Mouse (Mus musculus): ENCODE results near the gene Rere.

The Rere gene

GRCm38 (mm10) chr4:150344526-150344925 lies 63.1 kb downstream of the Rere start:
- POLR2A ChIA-PET = interaction anchor here in 1 of 4 experiments (0.6 to 1.6 kb wide), 7 partner anchors 9 to 188 kb away, joined by 3 to 4 read pairs (median 3); no protein-coding TSS in a partner anchor
- CTCF ChIA-PET = interaction anchor here in 2 of 4 experiments (0.6 to 1.5 kb wide), 5 partner anchors 63 to 1467 kb away, joined by 3 read pairs; partner anchors contain the start of gene Rere (in 1 of the 2)

- CTCF ChIA-PET = interaction anchor here (0.6 to 1.7 kb wide), 31 partner anchors 9 to 798 kb away, joined by 3 to 12 read pairs (median 3); no protein-coding TSS in a partner anchor
- POLR2A ChIA-PET = interaction anchor here (0.5 to 2.6 kb wide), 12 partner anchors 8 to 277 kb away, joined by 3 to 11 read pairs (median 5); no protein-coding TSS in a partner anchor
Measured at GRCm38 (mm10) chr4:150346651-150347386, 65.4 kb downstream of the Rere start.

GRCm38 (mm10) chr4:150347387-150347672 lies 65.9 kb downstream of the Rere start:
- ChIA-PET CTCF (interaction anchor here (0.6 to 1.7 kb wide), 22 partner anchors 14 to 798 kb away, joined by 3 to 12 read pairs (median 3); no protein-coding TSS in a partner anchor), POLR2A (interaction anchor here in 3 of 4 experiments (0.5 to 2.6 kb wide), 9 partner anchors 9 to 276 kb away, joined by 3 to 11 read pairs (median 5); no protein-coding TSS in a partner anchor)

- POLR2A ChIA-PET = interaction anchor here in 2 of 4 experiments (0.6 to 1.2 kb wide), 5 partner anchors 13 to 598 kb away, joined by 3 to 4 read pairs (median 3); no protein-coding TSS in a partner anchor
- CTCF ChIA-PET = interaction anchor here in 3 of 4 experiments (1.0 to 1.3 kb wide), 5 partner anchors 10 to 552 kb away, joined by 3 to 7 read pairs (median 3); no protein-coding TSS in a partner anchor
Measured at GRCm38 (mm10) chr4:150349680-150350101, 68.2 kb downstream of the Rere start.

DNA sequence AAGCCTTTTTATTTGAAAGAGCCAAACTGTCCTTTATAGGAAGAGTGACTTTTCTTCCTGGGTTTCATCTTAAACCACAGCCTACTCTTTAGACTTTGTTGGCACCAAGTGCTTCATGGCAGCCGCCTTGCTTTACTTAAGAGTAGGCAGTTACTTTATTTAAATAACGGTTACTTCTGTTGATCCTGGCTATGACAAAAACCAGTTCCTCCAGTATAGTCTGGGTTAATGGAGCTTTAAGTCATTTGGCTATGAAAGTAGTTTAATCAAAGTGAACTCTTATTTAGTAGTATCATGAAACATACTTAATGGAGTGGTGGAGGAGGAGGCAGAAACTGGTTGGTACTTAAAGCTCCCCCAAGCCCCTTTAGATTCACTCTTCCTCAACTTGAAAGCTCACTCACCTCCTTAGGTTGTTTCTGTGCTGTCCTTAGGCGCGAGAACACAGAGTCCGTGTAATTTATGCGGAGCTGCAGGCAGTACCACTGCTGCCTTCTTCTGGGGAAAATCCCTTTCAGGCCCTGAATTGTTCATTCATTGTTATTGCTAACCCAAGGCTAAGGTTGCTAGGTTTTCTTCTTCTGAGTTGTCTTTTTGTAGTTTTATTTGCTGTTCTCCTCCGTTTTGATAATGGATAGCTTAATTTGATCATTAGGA lies 70.1 kb downstream of the Rere start:
- ChIA-PET CTCF (interaction anchor here in 2 of 4 experiments (1.0 to 2.1 kb wide), 3 partner anchors 12 to 114 kb away, joined by 5 to 9 read pairs (median 7); no protein-coding TSS in a partner anchor), POLR2A (interaction anchor here in 2 of 4 experiments (0.5 to 1.9 kb wide), 9 partner anchors 10 to 192 kb away, joined by 3 to 8 read pairs (median 3); no protein-coding TSS in a partner anchor)

DNA sequence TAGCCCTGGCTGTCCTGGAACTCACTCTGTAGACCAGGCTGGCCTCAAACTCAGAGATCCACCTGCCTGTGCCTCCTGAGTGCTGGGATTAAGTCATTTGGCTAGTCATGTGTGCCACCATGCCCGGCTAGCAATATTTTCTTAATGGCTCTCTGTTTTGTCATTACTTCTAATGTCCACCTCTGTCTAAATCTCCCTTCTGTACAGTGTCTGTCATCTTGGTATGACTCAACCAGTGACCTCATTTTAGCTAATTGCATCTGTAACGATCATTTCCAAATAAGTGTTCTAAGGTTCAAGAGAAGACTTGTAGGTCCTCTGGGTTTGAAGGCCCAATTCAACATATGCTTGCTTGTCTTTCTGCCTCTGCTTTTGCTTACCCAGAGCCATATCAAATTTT lies 71.3 kb downstream of the Rere start:
- POLR2A ChIA-PET = interaction anchor here in 2 of 4 experiments (1.1 to 1.8 kb wide), 4 partner anchors 13 to 130 kb away, joined by 3 to 8 read pairs (median 4); no protein-coding TSS in a partner anchor
- CTCF ChIA-PET = interaction anchor here in 3 of 4 experiments (0.5 to 2.0 kb wide), 4 partner anchors 13 to 141 kb away, joined by 3 to 7 read pairs (median 3); no protein-coding TSS in a partner anchor

DNA sequence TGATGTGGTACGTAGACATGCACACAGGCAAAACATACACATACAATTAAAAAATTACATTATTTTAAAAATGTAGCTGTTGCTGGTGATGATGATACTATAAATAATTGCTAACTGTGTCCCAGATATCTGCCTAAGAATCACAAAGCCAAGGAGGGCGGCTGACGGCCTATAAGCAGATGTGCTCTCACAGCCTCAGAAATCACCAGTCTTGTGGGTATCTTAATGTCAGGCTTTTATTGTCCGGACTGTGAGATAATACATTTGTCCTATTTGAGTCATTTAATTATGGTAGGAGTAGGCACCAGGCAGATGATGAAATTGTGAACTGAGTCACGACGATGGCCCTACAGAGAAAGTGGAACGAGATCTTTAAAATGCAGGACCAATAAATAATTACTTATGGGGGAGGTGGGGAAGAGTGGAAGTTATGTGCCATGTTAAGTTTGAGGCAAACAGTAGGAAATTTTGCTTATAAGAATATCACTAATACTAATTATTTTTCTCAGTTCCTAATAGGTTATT lies 72.0 kb downstream of the Rere start:
- ChIA-PET POLR2A (interaction anchor here in 2 of 4 experiments (0.5 to 1.7 kb wide), 3 partner anchors 17 to 322 kb away, joined by 3 to 5 read pairs (median 4); no protein-coding TSS in a partner anchor), CTCF (interaction anchor here in 2 of 4 experiments (0.6 to 1.2 kb wide), 2 partner anchors 14 to 1180 kb away, joined by 3 read pairs; no protein-coding TSS in a partner anchor)

DNA sequence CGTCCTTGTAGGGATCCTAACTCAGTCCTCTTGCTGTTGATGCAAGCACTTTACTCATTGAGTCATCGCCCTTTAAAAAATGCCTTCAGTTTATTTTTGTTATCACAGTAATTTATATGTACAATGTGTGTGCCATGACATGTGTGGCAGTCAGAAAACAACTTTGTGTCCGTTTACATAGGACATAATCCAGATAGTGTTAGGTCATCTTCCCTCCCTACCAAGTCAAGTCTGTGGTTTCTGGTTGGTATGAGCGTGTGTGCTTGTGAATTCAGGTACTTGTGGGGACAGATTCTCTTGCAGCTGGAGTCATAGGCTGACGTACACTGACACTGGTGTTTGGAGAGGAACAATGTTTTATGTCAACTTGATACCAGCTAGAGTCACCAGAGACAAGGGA lies 74.4 kb downstream of the Rere start:
- CTCF ChIA-PET = interaction anchor here in 1 of 4 experiments (1.2 kb wide), 1 partner anchor 9 kb away, joined by 7 read pairs; no protein-coding TSS in a partner anchor
- POLR2A ChIA-PET = interaction anchor here in 2 of 4 experiments (0.8 to 2.0 kb wide), 2 partner anchors 9 to 10 kb away, joined by 3 to 5 read pairs; no protein-coding TSS in a partner anchor

DNA sequence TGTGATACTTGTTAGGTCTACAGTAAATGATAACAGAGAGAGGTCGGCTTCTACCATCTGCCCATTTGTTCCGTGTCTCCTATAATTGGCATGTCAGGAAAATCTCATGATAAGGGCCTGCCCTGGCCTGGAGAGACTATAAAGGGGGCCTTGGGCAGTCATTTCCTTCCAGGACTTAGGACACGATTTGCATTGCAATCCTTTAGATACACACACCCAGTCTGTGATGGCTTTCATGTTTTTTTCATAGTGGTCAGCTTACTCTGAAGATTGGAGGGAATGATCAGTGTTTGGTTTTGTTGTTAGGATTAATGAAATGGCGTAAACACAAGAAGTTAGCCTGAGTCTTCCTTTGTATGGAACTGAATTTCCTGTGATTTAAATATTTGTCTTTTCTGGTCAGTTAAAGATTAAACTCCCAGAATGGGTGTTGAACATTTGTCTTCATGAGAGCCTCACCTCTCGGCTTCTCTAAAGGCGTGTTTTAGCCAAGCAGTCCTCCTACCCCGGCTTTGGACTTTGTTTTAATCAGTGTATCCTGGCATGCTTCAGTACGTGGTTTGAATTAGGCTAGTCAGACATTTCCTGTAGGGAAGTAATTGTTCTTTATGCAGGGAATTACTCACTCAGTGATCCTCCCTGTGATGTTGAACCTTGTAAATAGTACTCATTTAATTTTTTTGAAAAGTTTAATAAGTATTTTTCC lies 80.7 kb downstream of the Rere start:
- POLR2A ChIA-PET = interaction anchor here in 2 of 4 experiments (1.2 to 3.5 kb wide), 6 partner anchors 8 to 37 kb away, joined by 3 to 28 read pairs (median 4); no protein-coding TSS in a partner anchor
- CTCF ChIA-PET = no interaction called here

DNA sequence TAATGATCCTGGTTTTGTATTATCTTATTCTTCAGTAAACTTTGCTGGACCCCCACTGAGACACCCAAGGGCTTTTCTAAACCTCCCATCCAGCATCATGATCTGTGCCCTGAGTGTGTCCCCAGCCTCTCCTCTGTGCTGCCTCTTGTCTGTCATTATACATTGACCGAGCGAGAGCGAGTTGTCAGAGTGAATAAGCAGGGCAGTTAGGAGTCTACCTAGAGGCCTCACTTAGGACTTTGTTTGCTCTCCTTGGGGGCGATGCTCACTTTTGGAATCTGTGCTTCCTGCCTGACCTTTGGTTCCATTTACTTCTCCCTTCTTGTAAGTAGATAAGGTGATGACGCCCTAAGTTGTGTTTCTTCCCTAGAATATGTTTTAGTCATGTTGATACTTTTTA lies 81.4 kb downstream of the Rere start:
- CTCF ChIA-PET = no interaction called here
- POLR2A ChIA-PET = interaction anchor here in 1 of 4 experiments (0.8 to 1.0 kb wide), 2 partner anchors 11 to 50 kb away, joined by 3 read pairs; no protein-coding TSS in a partner anchor

DNA sequence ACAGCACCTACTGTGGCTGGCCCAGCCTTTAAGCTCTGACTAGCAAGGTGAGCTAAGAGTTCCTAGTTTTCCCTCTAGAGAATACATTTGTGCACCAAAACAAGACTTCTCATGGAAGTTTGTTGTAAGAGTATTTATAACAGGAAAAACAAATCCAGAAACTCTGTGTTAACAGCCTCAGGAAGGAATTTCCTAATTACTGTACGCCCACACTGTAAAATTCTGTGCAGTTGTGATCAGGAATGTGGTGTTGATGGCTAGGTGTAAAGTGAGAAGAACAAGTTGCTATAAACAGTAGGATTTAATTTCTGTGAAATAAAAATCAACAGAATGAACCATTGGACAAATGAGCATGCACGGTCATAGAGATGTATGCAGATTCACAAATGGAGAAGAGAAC lies 83.3 kb downstream of the Rere start:
- POLR2A ChIA-PET = interaction anchor here in 1 of 4 experiments (0.6 to 1.6 kb wide), 5 partner anchors 11 to 342 kb away, joined by 3 to 9 read pairs (median 5); no protein-coding TSS in a partner anchor
- CTCF ChIA-PET = interaction anchor here in 2 of 4 experiments (0.6 to 1.1 kb wide), 2 partner anchors 17 to 129 kb away, joined by 3 read pairs; no protein-coding TSS in a partner anchor

DNA sequence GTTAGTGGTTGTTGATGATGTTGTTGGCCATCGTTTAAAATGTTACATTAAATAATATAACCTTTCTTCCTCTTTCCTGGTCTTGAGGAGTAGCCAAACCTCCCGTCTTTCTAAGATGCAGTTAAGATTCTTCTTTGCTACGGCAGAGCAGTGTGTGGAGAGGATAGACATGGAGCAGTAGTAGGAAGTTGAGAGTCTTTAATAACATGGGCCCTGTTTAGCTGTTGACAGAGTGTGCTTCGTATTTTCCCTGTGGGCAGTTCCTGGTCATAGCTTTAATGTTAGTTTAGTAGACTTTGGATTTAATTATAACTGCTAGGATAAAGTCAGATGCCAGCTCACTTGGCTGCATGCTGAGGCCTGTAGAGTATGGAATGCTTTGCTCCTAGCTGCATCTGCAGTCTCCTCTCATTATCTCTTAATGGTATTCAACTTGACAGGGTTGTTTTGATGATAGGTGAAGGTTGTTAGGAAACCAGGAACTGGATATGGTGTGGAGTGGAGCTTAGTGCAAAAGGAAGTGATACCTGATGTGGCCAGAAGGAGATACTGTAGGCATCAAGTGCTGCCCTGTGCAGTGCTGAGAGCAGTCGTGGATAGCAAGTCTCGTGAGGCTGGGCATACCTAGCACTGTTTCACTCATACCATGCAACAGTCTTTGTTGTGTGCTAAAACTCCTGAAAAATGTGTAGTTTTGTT lies 85.2 kb downstream of the Rere start:
- CTCF ChIA-PET = interaction anchor here (0.6 to 1.4 kb wide), 9 partner anchors 11 to 1708 kb away, joined by 3 to 9 read pairs (median 3); no protein-coding TSS in a partner anchor
- POLR2A ChIA-PET = interaction anchor here in 3 of 4 experiments (0.8 to 1.6 kb wide), 13 partner anchors 10 to 204 kb away, joined by 3 to 6 read pairs (median 3); no protein-coding TSS in a partner anchor

DNA sequence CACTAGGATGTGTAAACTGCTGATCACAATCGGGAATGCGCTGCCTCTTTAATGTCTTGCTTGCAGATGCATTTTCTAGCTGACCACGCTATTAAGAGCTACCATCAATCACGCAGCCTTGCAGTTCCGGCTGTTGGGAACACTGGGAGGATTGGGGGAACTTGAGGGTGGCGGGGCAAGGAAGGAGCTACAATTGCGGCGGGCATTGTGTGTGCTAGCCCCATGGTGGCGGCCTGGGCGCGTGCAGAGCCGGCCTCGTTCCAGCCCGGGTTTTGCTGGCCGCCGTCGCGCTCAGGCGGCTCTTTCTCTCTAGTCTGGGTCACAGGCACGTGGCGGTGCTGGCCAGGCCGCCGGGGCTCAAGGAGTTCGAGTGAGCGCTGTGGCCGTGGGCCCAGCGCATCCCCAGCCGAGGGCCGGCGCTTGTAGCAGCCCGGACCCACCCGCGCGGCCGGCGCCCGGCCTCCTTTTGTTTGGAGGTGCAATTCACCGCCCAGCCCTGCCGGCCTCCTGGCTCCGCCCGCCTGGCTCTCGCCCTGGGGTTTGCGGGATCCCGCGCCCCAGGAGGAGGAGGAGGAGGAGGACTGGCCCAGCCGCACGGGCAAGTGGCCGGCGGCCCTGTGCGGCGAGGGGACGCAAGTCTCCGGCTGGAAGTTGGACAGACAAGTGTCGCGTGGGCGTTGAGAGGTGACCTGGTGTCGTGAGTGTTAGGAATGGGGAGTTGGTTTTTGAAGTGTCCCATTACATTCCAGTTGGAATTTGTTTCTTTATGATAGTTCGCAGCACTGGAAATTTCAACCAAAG lies 90.3 kb downstream of the Rere start:
- ChIA-PET POLR2A (interaction anchor here in 3 of 4 experiments (0.6 to 4.5 kb wide), 31 partner anchors 8 to 292 kb away, joined by 3 to 28 read pairs (median 4); no protein-coding TSS in a partner anchor), CTCF (interaction anchor here in 3 of 4 experiments (0.8 to 2.5 kb wide), 8 partner anchors 11 to 94 kb away, joined by 3 to 9 read pairs (median 3); no protein-coding TSS in a partner anchor)

- ChIA-PET CTCF (no interaction called here), POLR2A (interaction anchor here in 2 of 4 experiments (0.7 to 4.5 kb wide), 10 partner anchors 9 to 146 kb away, joined by 3 to 28 read pairs (median 4); no protein-coding TSS in a partner anchor)
Measured at GRCm38 (mm10) chr4:150372631-150373041, 91.2 kb downstream of the Rere start.

DNA sequence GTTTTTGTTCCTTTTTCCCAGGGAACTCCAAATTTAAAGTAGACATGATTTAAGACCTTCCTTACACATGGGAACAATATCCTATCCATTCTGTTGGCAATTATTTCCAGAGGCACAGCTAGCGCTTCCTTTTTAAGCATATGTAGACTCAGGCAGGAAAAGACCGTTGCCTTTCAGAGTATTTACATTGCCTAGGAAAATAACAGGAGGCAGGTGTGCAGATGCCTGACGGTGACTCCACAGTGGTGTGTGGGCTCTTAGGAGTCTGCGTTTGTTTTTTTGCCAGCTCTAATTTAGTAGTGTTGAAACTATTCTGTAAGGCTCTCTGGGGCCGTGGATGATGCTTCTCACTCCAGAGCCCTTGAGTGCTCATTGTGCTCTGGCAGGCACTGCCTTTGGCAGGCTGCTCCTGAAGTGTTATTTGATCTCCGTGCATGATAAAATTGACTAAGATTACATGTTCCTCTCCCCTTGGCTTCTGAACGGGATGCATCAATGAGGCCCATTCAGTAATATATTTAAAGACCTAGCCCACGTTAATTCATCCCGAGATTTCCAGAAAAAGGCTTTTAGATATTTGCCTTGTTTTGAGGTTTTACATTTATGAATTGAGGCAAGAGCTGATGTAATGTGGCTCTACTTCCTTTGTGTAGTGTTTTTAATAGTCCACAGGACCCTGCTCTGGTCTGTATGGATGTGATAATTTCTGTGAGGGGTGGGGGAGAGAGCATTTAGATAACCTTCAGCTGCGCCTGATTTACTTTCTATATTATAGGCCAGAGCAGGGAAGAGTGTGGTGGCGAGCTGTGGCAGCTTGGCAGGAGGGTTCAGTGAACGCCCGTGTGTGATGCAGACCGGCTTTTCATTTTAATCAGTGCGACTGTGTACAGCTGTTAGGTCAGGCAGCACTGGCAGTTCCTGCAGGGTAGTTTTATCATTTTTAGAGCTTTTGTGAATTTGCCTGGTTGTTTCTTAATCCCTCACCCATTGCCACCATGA lies 92.0 kb downstream of the Rere start:
- CTCF ChIA-PET = interaction anchor here in 2 of 4 experiments (0.6 to 0.7 kb wide), 2 partner anchors 15 to 89 kb away, joined by 3 read pairs; no protein-coding TSS in a partner anchor
- POLR2A ChIA-PET = interaction anchor here in 2 of 4 experiments (0.7 to 2.1 kb wide), 9 partner anchors 8 to 97 kb away, joined by 3 to 8 read pairs (median 4); no protein-coding TSS in a partner anchor

Data from embryonic stem cell, embryonic (primary cell).